Mouse (Mus musculus): ENCODE measurements around the gene Wbp1l. TPM values are rescaled to one million over a fixed set of nuclear protein-coding genes. Genes with fewer than 3 reads are reported as not detected.

Gene Wbp1l
- 31.2 and 32.9 TPM in 2 replicates for polyA plus RNA-seq (2015; fragmentation: Nextera tagmentation; extraction: Ambion mirVana)

GRCm38 (mm10) chr19:46598720-46599252, at the start of gene Wbp1l:
Gene Wbp1l (plus strand): TSS chr19:46599084.
- Histone ChIP-seq H3K27ac (replicated peaks) (peak within 1 kb of the TSS; percentile 83), H3K4me3 (ENCODE audit: low read depth, low read length) (peak within 1 kb of the TSS; percentile 79), H3K4me1 (replicated peaks; ENCODE audit: control insufficient read depth, insufficient read depth) (no peaks in the 10 kb centered on the region), H3K27me3 (ENCODE audit: control insufficient read depth, insufficient read depth, low read length) (no peaks in the 10 kb centered on the region), H3K4me2 (replicated peaks; ENCODE audit: low read depth) (peak within 1 kb of the TSS; percentile 82), H3K9ac (ENCODE audit: low read length) (peak within 1 kb of the TSS; percentile 80), H3K36me3 (ENCODE audit: control insufficient read depth, insufficient read depth, low read length) (no peaks in the 10 kb centered on the region), H3K9me3 (ENCODE audit: control insufficient read depth, low read length) (no peaks in the 10 kb centered on the region)
- peak; percentile 99 for ATAC-seq (ENCODE audit: low FRiP score, low TSS enrichment)
- WGBS, result under 1% methylated on average over 21 of the region's 22 CpGs
- TF ChIP-seq CTCF (IDR thresholded peaks at IDR 0.05; ENCODE audit: low read depth) (no peak; the same call in 1 of the 2 replicates), EP300 (optimal IDR thresholded peaks at IDR 0.05) (peak; percentile 49)
- peak; percentile 98 for DNase-seq (ENCODE audit: low spot score)

GRCm38 (mm10) chr19:46550385-46550784, 48.5 kb upstream of the Wbp1l start:
- H3K4me3 ChIP-seq (ENCODE audit: low read depth, low read length), result no peak overlapping the region
- H3K9me3 ChIP-seq (ENCODE audit: control insufficient read depth, low read length), result no peaks in the 10 kb centered on the region
- no peak for TF ChIP-seq CTCF (IDR thresholded peaks at IDR 0.05; ENCODE audit: low read depth)
- no peak for TF ChIP-seq EP300 (optimal IDR thresholded peaks at IDR 0.05)
- H3K27me3 ChIP-seq (ENCODE audit: control insufficient read depth, insufficient read depth, low read length), result no peaks in the 10 kb centered on the region
- H3K9ac ChIP-seq (ENCODE audit: low read length), result no peak overlapping the region
- DNase-seq (ENCODE audit: low spot score) (peak; percentile 45), ATAC-seq (ENCODE audit: low FRiP score, low TSS enrichment) (peak; percentile 89)
- 85% methylated on average over 4 of the region's 4 CpGs for WGBS
- peaks cover 4% of the 10 kb centered on the region for H3K36me3 ChIP-seq (ENCODE audit: control insufficient read depth, insufficient read depth, low read length)
- no peaks in the 10 kb centered on the region for H3K4me1 ChIP-seq (replicated peaks; ENCODE audit: control insufficient read depth, insufficient read depth)
- no peak overlapping the region for H3K4me2 ChIP-seq (replicated peaks; ENCODE audit: low read depth)
- H3K27ac ChIP-seq (replicated peaks), result no peak overlapping the region

DNA sequence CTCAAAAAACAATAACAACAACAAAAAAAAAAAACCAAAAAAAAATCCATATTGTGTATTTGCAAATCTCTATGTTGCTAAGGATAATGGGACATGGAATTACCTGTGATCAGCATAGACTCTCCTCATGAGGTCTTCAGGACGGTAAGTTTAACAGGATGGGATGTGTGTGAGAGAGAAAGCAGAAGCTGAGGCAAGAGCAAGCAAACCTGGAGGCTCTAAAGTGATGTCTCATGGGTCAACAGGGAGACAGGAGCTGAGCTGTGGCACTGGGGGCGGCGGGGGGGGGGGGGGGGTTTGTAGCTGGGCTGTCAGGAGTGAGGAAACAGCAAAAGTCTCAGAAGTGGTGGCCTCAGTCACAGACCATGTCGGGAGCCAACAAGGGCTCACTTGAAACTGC, 46.4 kb upstream of the Wbp1l start:
- WGBS, result 85% methylated on average over 3 of the region's 4 CpGs
- DNase-seq (ENCODE audit: low spot score) (no peak), ATAC-seq (ENCODE audit: low FRiP score, low TSS enrichment) (no peak)
- Histone ChIP-seq H3K27me3 (ENCODE audit: control insufficient read depth, insufficient read depth, low read length) (no peaks in the 10 kb centered on the region), H3K27ac (replicated peaks) (no peak overlapping the region), H3K36me3 (ENCODE audit: control insufficient read depth, insufficient read depth, low read length) (peaks cover 4% of the 10 kb centered on the region), H3K9me3 (ENCODE audit: control insufficient read depth, low read length) (no peaks in the 10 kb centered on the region), H3K4me1 (replicated peaks; ENCODE audit: control insufficient read depth, insufficient read depth) (no peaks in the 10 kb centered on the region), H3K9ac (ENCODE audit: low read length) (no peak overlapping the region), H3K4me3 (ENCODE audit: low read depth, low read length) (no peak overlapping the region), H3K4me2 (replicated peaks; ENCODE audit: low read depth) (no peak overlapping the region)
- no peak for TF ChIP-seq EP300 (optimal IDR thresholded peaks at IDR 0.05)
- no peak for TF ChIP-seq CTCF (IDR thresholded peaks at IDR 0.05; ENCODE audit: low read depth)

DNA sequence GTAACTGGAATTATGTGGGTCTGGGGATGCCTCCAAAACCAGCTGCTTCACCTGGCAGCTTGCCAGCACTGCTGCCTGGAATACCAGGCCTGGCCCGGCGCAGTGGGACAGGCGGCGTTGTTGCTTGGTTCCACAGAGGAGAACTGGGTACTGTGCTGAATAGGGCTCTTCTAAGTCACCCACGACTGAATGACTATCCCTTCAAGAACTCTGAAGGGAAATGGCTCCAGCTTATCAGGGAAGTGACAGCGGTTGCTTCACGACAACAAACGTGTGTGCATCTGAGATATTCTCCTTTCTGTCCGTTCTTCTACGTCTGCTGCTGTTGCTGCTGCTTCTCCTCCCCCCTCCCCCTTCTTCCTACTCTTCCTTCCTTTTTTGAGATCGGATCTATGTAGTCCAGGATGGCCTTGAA, 45.3 kb upstream of the Wbp1l start:
- no peak for DNase-seq (ENCODE audit: low spot score)
- no peak overlapping the region for H3K4me2 ChIP-seq (replicated peaks; ENCODE audit: low read depth)
- H3K9me3 ChIP-seq (ENCODE audit: control insufficient read depth, low read length), result no peaks in the 10 kb centered on the region
- TF ChIP-seq CTCF (IDR thresholded peaks at IDR 0.05; ENCODE audit: low read depth) (no peak), EP300 (optimal IDR thresholded peaks at IDR 0.05) (no peak)
- peaks cover 4% of the 10 kb centered on the region for H3K36me3 ChIP-seq (ENCODE audit: control insufficient read depth, insufficient read depth, low read length)
- no peak overlapping the region for H3K4me3 ChIP-seq (ENCODE audit: low read depth, low read length)
- H3K4me1 ChIP-seq (replicated peaks; ENCODE audit: control insufficient read depth, insufficient read depth), result no peaks in the 10 kb centered on the region
- H3K27ac ChIP-seq (replicated peaks), result no peak overlapping the region
- H3K9ac ChIP-seq (ENCODE audit: low read length), result no peak overlapping the region
- 64% methylated on average over 11 of the region's 11 CpGs for WGBS
- H3K27me3 ChIP-seq (ENCODE audit: control insufficient read depth, insufficient read depth, low read length), result no peaks in the 10 kb centered on the region
- no peak for ATAC-seq (ENCODE audit: low FRiP score, low TSS enrichment)

DNA sequence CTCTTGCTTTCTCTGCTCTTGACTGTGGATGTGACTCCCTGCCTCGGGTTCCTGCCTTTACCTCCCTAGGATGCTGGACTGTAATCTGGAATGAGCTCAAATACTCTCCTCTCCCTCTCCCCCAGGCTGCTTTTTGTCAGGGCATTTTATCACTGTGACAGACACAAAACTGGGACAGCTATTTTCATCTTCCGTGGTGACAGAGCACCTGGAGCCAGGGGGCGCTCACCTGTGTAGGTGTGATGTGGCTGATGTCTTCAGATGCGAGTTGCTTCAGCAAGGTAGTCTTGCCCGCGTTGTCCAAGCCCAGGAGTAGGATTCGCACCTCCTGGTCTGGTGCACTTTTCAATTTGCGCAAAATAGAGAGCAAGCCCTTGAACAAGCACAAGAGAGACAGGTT, 40.9 kb upstream of the Wbp1l start:
- no peaks in the 10 kb centered on the region for H3K27me3 ChIP-seq (ENCODE audit: control insufficient read depth, insufficient read depth, low read length)
- no peaks in the 10 kb centered on the region for H3K9me3 ChIP-seq (ENCODE audit: control insufficient read depth, low read length)

GRCm38 (mm10) chr19:46558631-46559030, 40.3 kb upstream of the Wbp1l start:
- Histone ChIP-seq H3K4me1 (replicated peaks; ENCODE audit: control insufficient read depth, insufficient read depth) (no peaks in the 10 kb centered on the region), H3K27me3 (ENCODE audit: control insufficient read depth, insufficient read depth, low read length) (no peaks in the 10 kb centered on the region), H3K9me3 (ENCODE audit: control insufficient read depth, low read length) (no peaks in the 10 kb centered on the region), H3K9ac (ENCODE audit: low read length) (no peak overlapping the region), H3K36me3 (ENCODE audit: control insufficient read depth, insufficient read depth, low read length) (no peaks in the 10 kb centered on the region), H3K27ac (replicated peaks) (no peak overlapping the region), H3K4me2 (replicated peaks; ENCODE audit: low read depth) (no peak overlapping the region), H3K4me3 (ENCODE audit: low read depth, low read length) (no peak overlapping the region)
- TF ChIP-seq EP300 (optimal IDR thresholded peaks at IDR 0.05) (no peak), CTCF (IDR thresholded peaks at IDR 0.05; ENCODE audit: low read depth) (no peak)
- DNase-seq (ENCODE audit: low spot score), result peak; percentile 48
- 0 out of 2 replicates have a peak, but pooled peaks have one; percentile 21 for ATAC-seq (ENCODE audit: low FRiP score, low TSS enrichment)
- WGBS, result 68% methylated on average over 12 of the region's 12 CpGs

More for the DNA sequence above, 40.9 kb upstream of the Wbp1l start:
- TF ChIP-seq EP300 (optimal IDR thresholded peaks at IDR 0.05) (no peak), CTCF (IDR thresholded peaks at IDR 0.05; ENCODE audit: low read depth) (peak; percentile 31)
- H3K4me2 ChIP-seq (replicated peaks; ENCODE audit: low read depth), result no peak overlapping the region
- no peak overlapping the region for H3K9ac ChIP-seq (ENCODE audit: low read length)
- ATAC-seq (ENCODE audit: low FRiP score, low TSS enrichment) (no peak), DNase-seq (ENCODE audit: low spot score) (no peak)
- no peaks in the 10 kb centered on the region for H3K36me3 ChIP-seq (ENCODE audit: control insufficient read depth, insufficient read depth, low read length)
- no peak overlapping the region for H3K27ac ChIP-seq (replicated peaks)
- H3K4me1 ChIP-seq (replicated peaks; ENCODE audit: control insufficient read depth, insufficient read depth), result no peaks in the 10 kb centered on the region
- 77% methylated on average over 8 of the region's 8 CpGs for WGBS
- no peak overlapping the region for H3K4me3 ChIP-seq (ENCODE audit: low read depth, low read length)
